Mouse (Mus musculus): ENCODE results near the gene March2. TPM values are rescaled to one million over a fixed set of nuclear protein-coding genes. Genes with fewer than 3 reads are reported as not detected.
A peak's percentile ranks its signal among the peaks of the same experiment; 100 is the strongest.

March2 gene
- polyA plus RNA-seq (2012; ENCODE audit: insufficient read depth, insufficient read length, missing spikeins) = 132 and 147 TPM in 2 replicates

DNA sequence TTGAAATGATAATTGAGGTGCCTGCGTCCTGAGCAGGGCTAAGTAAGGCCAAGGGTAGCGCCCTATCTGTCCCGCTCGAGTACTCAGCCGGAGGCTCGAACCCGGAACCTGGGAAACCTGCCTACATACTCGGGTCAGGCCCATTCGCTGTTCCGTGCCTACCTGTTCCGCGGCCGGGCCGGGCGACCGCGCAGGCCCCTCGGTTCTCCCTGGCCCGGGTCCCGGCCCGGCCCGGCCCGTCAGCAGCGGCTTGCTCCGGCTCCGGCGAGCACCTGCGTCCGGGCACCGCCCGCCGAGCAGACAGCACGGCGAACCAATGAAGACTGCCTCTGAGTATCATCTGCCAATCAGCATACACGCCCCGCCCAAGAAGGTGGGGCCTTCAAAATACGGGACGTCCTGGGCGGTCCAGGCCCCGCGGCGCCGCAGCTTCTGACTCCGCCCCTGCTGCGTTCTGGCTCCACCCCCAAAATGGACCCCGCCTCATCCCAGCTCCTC is at the start of gene March2:
Gene March2, minus strand, starts transcription at position 287 of the 498 bp plus-strand sequence.
- H3K4me3 ChIP-seq (ENCODE audit: insufficient read depth, low read depth, low read length) = peak within 1 kb of the TSS; percentile 91
- no peaks in the 10 kb centered on the region for H3K4me1 ChIP-seq (ENCODE audit: control insufficient read depth, insufficient read depth, insufficient read length, low read length)
- peak within 1 kb of the TSS; percentile 71 for H3K27ac ChIP-seq (replicated peaks; ENCODE audit: low read depth, low read length)

DNA sequence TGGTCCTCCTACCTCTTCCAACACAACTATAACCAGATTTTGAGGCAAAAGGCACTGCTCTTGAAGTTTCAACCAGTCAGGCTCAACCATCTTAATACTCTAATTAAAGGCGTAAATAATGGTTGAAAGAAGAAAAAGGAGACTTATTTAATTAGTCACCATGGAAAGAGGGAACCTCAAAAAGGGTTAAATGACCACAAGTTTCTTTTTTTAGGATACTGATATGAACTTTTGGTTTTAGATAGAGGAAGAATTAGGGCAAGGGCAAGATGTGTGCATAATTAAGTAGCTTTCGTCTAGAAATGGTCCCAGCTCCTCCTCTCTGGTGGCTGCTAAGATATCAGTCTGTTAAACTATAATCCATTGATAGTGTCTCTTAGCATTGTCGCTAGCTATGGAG is 47.9 kb upstream of the March2 start:
- Histone ChIP-seq H3K4me1 (ENCODE audit: control insufficient read depth, insufficient read depth, insufficient read length, low read length) (no peaks in the 10 kb centered on the region), H3K27ac (replicated peaks; ENCODE audit: low read depth, low read length) (no peak overlapping the region), H3K4me3 (ENCODE audit: insufficient read depth, low read depth, low read length) (no peak overlapping the region)

DNA sequence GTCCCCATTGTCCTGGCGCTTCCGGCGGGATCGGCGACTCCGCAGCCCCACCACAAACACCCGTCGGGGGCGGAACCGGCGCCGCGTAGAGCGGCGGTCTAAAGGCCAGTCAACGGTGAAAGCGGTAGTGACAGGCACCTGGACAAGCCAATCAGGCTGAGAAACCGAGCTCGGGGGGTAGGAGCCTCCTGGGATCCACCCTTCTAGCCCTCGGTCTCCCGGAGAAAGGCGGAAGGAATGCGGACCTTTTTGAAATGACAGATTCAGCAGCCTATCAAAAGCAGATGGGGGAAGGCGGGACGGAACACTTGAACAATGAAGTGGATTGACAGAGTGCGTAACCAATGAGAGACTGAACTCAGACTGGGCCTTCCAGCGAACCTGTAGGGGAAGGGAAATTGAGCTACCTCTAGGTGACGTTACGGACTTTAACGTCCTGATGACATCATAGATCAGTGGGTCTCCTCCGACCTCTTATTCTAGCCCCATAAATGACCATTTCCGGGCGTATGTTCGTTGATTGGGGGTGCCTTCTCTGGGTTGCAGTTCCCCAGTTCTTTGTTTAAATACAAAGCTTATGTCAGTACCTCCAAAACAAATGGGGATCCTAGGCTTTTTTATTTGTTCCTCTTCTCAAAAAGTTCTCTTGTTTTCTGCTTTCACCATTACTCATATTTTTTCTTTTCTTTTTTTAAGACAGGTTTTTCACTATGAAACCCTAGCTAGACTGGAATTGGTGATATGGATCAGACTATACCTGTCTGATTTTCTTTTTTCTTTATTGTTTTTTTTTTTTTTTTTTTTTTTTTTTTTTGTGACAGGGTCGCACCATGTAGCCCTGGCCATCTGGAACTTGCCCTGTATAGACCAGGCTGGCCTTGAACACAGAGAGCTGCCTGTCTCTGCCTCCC is 42.0 kb upstream of the March2 start, which contains the start of gene Rab11b:
Gene Rab11b, minus strand, starts transcription at position 276 of the 911 bp plus-strand sequence.
- H3K4me1 ChIP-seq (ENCODE audit: control insufficient read depth, insufficient read depth, insufficient read length, low read length) = peaks cover 18% of the 10 kb centered on the region
- peak within 1 kb of the TSS; percentile 100 for H3K27ac ChIP-seq (replicated peaks; ENCODE audit: low read depth, low read length)
- peak within 1 kb of the TSS; percentile 93 for H3K4me3 ChIP-seq (ENCODE audit: insufficient read depth, low read depth, low read length)

DNA sequence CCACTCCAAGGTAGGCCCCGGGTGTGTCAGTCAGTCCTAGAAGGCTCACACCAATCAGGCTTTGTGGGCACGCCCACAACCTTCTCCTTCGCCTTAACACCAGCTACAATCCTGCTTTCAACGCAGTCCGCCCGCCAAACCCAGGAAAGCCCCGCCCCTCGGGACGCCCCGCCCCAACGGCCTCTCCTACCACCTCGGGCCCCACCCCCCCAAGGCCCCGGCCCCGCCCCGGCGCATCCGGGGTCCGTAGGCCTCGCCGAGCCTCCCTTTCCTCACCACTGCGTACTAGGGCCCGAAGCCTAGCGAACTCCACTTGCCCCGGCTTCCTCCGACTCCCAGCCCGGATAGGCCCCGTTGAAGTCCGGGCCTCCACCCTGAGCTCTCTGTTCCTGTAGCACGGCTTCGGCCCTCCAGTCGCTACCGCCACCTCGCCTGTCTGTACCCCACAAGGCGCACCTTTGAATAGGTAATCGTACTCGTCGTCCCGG is 41.3 kb upstream of the March2 start:
- Histone ChIP-seq H3K4me3 (ENCODE audit: insufficient read depth, low read depth, low read length) (peak overlapping the region; percentile 93), H3K4me1 (ENCODE audit: control insufficient read depth, insufficient read depth, insufficient read length, low read length) (peaks cover 22% of the 10 kb centered on the region), H3K27ac (replicated peaks; ENCODE audit: low read depth, low read length) (peak overlapping the region; percentile 100)

DNA sequence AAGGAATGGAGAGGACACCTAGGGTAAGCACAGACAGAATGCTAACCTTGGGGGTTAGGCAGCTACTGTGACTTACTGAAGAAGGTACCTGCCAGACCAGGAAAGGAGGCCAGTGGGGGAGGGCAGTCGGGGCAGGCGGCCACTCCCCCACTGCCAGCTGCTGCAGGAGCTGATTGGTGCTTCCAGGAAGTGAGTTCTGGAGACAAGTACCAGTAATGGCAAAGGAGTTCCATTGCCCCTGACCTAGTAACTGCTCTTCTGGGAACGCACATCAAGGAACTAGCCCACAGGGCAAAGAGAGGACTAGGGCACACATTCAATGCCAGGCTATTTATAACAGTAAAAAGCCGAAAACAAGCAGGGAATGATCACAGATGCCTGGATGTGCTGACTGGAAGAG is 38.8 kb upstream of the March2 start:
- Histone ChIP-seq H3K4me1 (ENCODE audit: control insufficient read depth, insufficient read depth, insufficient read length, low read length) (peaks cover 41% of the 10 kb centered on the region), H3K27ac (replicated peaks; ENCODE audit: low read depth, low read length) (peak overlapping the region; percentile 84), H3K4me3 (ENCODE audit: insufficient read depth, low read depth, low read length) (no peak overlapping the region)

DNA sequence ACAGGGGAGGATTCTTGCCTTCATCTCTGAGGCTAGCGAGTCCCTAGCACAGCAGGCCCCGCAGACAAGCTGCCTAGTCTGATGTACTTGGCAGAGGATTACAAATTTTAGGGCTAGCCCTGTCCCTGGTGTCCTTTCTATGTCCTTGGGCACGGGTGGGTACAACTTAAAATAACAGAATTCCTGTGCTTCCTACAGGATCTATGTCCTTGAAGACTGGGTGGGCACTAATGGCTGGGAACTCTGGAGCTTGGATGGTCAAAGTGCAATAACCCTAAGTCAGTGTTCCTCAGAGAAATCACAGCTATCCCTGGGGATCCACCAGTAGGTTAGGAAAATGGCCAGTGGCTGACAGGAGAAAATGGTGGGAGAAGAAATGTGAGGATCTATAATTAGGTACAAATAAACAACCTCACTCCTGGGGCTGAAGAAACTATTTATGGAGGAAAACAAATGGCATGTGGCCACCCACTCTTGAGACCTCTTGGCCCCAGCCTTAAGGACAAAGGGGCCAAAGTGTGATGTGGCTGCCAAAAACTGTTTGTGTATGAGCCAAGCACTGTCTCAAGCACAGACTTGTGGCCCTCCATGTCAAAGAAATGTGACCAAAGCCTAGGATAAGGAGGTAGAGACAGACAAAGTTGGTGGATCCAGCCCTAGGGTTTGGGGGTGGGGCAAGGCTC is 37.8 kb upstream of the March2 start:
- peaks cover 43% of the 10 kb centered on the region for H3K4me1 ChIP-seq (ENCODE audit: control insufficient read depth, insufficient read depth, insufficient read length, low read length)
- H3K27ac ChIP-seq (replicated peaks; ENCODE audit: low read depth, low read length) = peak overlapping the region; percentile 84
- H3K4me3 ChIP-seq (ENCODE audit: insufficient read depth, low read depth, low read length) = no peak overlapping the region

DNA sequence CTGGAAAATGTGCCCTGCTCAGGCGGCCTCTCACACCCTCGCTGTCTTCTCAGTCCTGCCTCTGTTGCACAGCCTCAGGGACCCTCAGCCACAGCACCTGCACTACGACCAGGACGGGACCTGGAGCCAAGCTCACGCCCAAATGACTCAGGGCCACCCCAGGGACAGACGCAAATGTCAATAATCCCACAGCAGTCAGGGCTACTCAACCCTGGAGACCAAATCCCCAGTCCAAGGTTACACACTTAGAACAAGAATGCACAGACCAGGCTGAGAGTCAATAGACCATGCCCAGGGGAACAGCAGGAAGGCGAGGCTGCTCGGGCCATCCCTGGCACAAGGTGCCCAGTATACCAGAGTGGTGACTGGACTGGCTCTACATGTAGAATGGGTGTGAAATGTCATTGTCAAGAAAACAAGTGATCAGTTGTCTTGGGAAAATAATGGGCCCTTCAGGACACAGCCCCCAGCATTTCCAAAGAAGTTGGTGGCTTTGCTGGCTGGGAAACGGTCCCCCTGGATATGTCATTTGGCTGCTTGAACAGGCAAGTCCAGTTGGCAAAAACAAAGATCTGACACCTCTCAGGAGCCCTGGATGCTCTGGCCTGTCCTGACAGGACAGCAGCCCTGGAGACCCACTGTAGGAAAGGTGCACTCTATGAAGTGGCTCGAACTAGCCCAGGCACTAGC is 37.1 kb upstream of the March2 start:
- H3K4me1 ChIP-seq (ENCODE audit: control insufficient read depth, insufficient read depth, insufficient read length, low read length) = peaks cover 49% of the 10 kb centered on the region
- H3K4me3 ChIP-seq (ENCODE audit: insufficient read depth, low read depth, low read length) = no peak overlapping the region

DNA sequence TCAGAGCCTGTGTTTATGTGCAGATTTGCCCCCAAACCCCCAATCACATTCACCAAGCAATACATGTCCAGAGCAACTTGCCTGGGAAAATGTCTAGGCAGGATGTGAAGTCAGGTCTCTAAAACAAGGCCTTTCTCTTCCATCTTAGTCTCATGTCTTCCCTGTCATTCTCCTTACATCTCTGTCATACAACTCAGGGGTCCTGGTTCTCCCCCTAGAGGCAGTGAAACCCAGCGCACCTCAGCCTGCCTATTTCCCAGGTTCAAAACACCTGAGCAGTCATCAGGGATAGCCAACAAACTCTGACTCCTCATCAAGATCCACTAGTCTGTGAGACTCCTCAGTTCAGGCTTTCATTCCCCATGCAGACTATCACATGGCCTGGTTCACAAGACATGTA is 36.2 kb upstream of the March2 start:
- Histone ChIP-seq H3K27ac (replicated peaks; ENCODE audit: low read depth, low read length) (peak overlapping the region; percentile 22), H3K4me1 (ENCODE audit: control insufficient read depth, insufficient read depth, insufficient read length, low read length) (peaks cover 58% of the 10 kb centered on the region), H3K4me3 (ENCODE audit: insufficient read depth, low read depth, low read length) (no peak overlapping the region)

More for the DNA sequence above, 37.1 kb upstream of the March2 start:
- H3K27ac ChIP-seq (replicated peaks; ENCODE audit: low read depth, low read length) = peak overlapping the region; percentile 84

DNA sequence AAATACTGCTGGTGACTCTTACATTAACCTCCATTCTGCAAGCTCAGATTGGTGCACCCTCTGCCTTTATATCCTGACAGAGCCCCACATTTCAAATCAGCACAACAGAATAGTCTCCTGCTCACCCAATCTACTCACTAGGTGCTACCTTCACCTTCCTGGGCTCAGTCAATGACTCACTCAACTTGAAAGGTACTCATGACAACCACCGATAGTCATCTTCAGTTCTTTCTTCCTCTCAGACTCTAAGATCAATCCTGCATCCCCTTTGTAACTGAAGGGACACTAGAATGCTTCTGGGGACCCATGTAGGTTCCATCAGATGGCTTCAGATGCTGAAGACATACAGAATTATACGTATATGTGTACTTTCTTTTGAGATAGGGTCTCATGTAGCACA is 33.8 kb upstream of the March2 start:
- Histone ChIP-seq H3K4me3 (ENCODE audit: insufficient read depth, low read depth, low read length) (no peak overlapping the region), H3K27ac (replicated peaks; ENCODE audit: low read depth, low read length) (0 out of 2 replicates have a peak overlapping the region, but pooled peaks have one; percentile 2)

DNA sequence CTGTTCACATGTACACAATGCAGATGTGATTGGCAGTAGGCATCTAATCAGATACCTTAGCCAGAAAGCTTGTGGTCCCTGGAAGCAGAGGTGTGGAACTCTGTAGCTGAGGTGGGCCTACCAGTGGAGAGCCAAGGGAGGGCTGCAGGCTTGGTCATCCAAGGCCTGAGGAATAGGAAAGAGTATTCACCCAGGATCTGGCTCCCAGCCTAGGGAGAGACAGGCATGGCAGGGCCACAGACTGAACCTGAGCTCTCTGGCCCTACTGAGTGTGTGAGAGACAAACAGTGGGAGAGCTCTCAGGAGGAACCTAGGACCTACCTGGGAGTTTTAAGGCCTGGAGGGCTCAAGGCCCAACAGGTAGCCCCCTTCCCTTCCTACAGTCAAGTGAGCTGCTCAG is 32.7 kb upstream of the March2 start:
- H3K27ac ChIP-seq (replicated peaks; ENCODE audit: low read depth, low read length) = 0 out of 2 replicates have a peak overlapping the region, but pooled peaks have one; percentile 0
- H3K4me3 ChIP-seq (ENCODE audit: insufficient read depth, low read depth, low read length) = no peak overlapping the region
- H3K4me1 ChIP-seq (ENCODE audit: control insufficient read depth, insufficient read depth, insufficient read length, low read length) = peaks cover 47% of the 10 kb centered on the region

More for the DNA sequence above, 33.8 kb upstream of the March2 start:
- H3K4me1 ChIP-seq (ENCODE audit: control insufficient read depth, insufficient read depth, insufficient read length, low read length) = peaks cover 50% of the 10 kb centered on the region

DNA sequence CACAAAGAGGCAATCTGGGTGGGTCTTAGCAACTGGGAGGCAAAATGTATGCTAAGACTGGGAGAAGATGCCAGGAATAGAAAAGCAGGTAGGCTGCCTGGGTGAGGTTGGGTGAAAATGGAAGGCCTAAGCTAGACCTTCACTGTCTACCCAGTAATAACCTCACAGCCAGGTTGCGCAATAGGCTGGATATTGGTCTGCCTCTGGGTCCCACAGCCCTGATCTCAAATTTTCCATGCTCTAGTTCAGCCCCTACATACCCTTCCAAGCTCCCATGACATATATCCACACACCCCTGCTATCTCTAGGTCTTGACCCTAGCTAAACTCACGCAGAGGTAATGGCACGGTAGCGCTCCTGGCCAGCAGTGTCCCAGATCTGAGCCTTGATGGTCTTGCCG is 31.0 kb upstream of the March2 start:
- H3K4me1 ChIP-seq (ENCODE audit: control insufficient read depth, insufficient read depth, insufficient read length, low read length) = peaks cover 36% of the 10 kb centered on the region
- peak overlapping the region; percentile 55 for H3K27ac ChIP-seq (replicated peaks; ENCODE audit: low read depth, low read length)
- no peak overlapping the region for H3K4me3 ChIP-seq (ENCODE audit: insufficient read depth, low read depth, low read length)

DNA sequence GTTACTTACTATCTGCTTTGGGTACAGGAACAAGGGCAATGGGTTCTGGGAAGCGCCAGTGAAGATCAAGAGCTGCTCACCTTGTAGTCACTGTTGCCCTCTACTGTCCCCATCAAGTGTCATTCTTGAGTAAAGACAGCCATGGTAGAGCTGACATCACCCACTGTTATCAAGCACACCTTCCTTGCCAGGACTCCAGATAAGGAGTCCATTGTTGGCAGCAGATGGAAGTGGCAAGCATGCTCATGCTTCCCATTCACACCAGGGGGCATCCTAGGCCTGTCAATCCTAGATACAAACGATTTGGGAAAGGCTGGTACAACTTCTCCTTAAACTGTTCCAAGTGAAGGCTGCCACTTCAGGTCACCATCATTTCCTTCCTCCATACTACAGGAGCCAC is 27.5 kb upstream of the March2 start:
- H3K4me1 ChIP-seq (ENCODE audit: control insufficient read depth, insufficient read depth, insufficient read length, low read length) = peaks cover 16% of the 10 kb centered on the region
- H3K27ac ChIP-seq (replicated peaks; ENCODE audit: low read depth, low read length) = no peak overlapping the region
- no peak overlapping the region for H3K4me3 ChIP-seq (ENCODE audit: insufficient read depth, low read depth, low read length)

DNA sequence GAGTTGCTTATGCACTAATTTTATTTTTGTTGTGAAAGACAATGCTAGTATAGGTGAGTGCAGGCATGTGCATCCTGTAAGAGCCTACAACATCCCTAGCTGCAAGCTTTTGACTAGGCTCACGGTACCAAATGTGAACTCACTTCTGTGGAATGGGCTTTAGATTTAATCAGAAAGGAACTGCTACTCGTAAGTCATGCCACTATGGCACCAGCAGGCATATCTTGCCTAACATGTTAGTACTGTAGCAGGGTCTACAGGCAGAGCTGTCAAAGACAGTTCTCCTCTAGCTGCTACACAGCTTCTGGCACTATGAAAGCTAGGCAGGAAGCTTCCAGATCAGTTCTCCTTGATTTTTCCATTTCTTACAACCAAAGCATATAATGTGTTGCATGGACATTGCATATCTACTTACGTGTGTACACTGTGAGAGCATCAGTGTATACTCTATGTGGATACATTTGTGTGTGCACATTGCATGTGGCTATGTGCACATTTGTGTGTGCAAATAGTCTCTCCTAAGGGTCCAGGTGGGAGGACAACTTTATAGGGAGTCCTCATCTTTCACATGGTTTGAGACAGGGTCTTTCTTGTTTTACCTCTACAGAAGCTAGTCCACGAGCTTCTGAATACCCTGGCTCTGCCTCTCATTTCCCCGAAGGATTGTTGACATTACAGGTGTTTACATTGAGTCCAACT is 26.4 kb upstream of the March2 start:
- Histone ChIP-seq H3K4me3 (ENCODE audit: insufficient read depth, low read depth, low read length) (no peak overlapping the region), H3K27ac (replicated peaks; ENCODE audit: low read depth, low read length) (no peak overlapping the region), H3K4me1 (ENCODE audit: control insufficient read depth, insufficient read depth, insufficient read length, low read length) (peaks cover 5% of the 10 kb centered on the region)

DNA sequence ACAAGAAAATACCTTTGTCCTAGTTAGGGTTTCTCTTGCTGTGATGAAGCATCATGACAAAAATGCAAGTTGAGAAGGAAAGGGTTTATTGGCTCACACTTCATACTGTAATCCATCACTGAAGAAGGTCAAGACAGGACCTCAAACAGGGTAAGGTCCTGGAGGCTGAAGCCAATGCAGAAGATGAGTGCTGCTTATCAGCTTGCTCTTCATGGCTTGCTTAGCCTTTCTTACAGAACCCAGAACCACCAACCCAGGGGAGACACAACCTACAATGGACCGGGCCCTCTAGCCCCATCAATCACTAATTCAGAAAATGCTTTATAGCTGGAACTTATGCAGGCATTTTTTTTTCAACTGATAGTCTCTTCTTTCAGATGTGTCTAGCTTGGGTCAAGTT is 23.9 kb upstream of the March2 start:
- no peak overlapping the region for H3K4me3 ChIP-seq (ENCODE audit: insufficient read depth, low read depth, low read length)
- H3K4me1 ChIP-seq (ENCODE audit: control insufficient read depth, insufficient read depth, insufficient read length, low read length) = no peaks in the 10 kb centered on the region
- no peak overlapping the region for H3K27ac ChIP-seq (replicated peaks; ENCODE audit: low read depth, low read length)

Data from brown adipose tissue, adult 24 weeks (tissue).